Mouse (Mus musculus): Measurements from ENCODE around the gene Stx6. TPM values are rescaled to one million over a fixed set of nuclear protein-coding genes. Genes with fewer than 3 reads are reported as not detected.

Stx6 gene
- polyA plus RNA-seq, 1 experiment from 2014 or later: 99.6 TPM

- 82% methylated on average over 4 of the region's 4 CpGs for WGBS
- Histone ChIP-seq H3K4me3 (ENCODE audit: low read depth, low read length) (no peak overlapping the region), H3K36me3 (ENCODE audit: control insufficient read depth, insufficient read depth, low read length) (no peaks in the 10 kb centered on the region), H3K9ac (ENCODE audit: low read depth, low read length) (no peak overlapping the region), H3K27ac (ENCODE audit: low read depth, low read length) (no peak overlapping the region), H3K4me2 (replicated peaks; ENCODE audit: low read depth, low read length) (no peak overlapping the region), H3K9me3 (ENCODE audit: control insufficient read depth, low read length) (no peaks in the 10 kb centered on the region), H3K27me3 (ENCODE audit: control insufficient read depth, insufficient read depth, low read length) (no peaks in the 10 kb centered on the region), H3K4me1 (replicated peaks; ENCODE audit: control insufficient read depth, insufficient read depth, low read length) (peaks cover 5% of the 10 kb centered on the region; the same call in 1 of the 2 replicates)
- ATAC-seq (ENCODE audit: low FRiP score) (no peak), DNase-seq (ENCODE audit: low spot score) (no peak)
These were observed 42.9 kb downstream of the Stx6 start for GRCm38 (mm10) chr1:155201373-155201879.

- Histone ChIP-seq H3K4me2 (replicated peaks; ENCODE audit: low read depth, low read length) (no peak overlapping the region), H3K4me3 (ENCODE audit: low read depth, low read length) (no peak overlapping the region), H3K4me1 (replicated peaks; ENCODE audit: control insufficient read depth, insufficient read depth, low read length) (peaks cover 5% of the 10 kb centered on the region; the same call in 1 of the 2 replicates), H3K27me3 (ENCODE audit: control insufficient read depth, insufficient read depth, low read length) (no peaks in the 10 kb centered on the region), H3K9ac (ENCODE audit: low read depth, low read length) (no peak overlapping the region), H3K36me3 (ENCODE audit: control insufficient read depth, insufficient read depth, low read length) (no peaks in the 10 kb centered on the region), H3K27ac (ENCODE audit: low read depth, low read length) (no peak overlapping the region), H3K9me3 (ENCODE audit: control insufficient read depth, low read length) (no peaks in the 10 kb centered on the region)
- DNase-seq (ENCODE audit: low spot score) (no peak), ATAC-seq (ENCODE audit: low FRiP score) (no peak)
- WGBS: 83% methylated on average over 17 of the region's 17 CpGs
These were observed 43.4 kb downstream of the Stx6 start for GRCm38 (mm10) chr1:155201914-155202313.

- Histone ChIP-seq H3K36me3 (ENCODE audit: control insufficient read depth, insufficient read depth, low read length) (no peaks in the 10 kb centered on the region), H3K4me1 (replicated peaks; ENCODE audit: control insufficient read depth, insufficient read depth, low read length) (peaks cover 5% of the 10 kb centered on the region; the same call in 1 of the 2 replicates), H3K27ac (ENCODE audit: low read depth, low read length) (no peak overlapping the region), H3K4me2 (replicated peaks; ENCODE audit: low read depth, low read length) (no peak overlapping the region), H3K4me3 (ENCODE audit: low read depth, low read length) (no peak overlapping the region), H3K9ac (ENCODE audit: low read depth, low read length) (no peak overlapping the region), H3K27me3 (ENCODE audit: control insufficient read depth, insufficient read depth, low read length) (no peaks in the 10 kb centered on the region), H3K9me3 (ENCODE audit: control insufficient read depth, low read length) (no peaks in the 10 kb centered on the region)
- 86% methylated on average over 5 of the region's 5 CpGs for WGBS
- DNase-seq (ENCODE audit: low spot score): no peak
- ATAC-seq (ENCODE audit: low FRiP score): no peak
These were observed 44.0 kb downstream of the Stx6 start for GRCm38 (mm10) chr1:155202472-155202871.

DNA sequence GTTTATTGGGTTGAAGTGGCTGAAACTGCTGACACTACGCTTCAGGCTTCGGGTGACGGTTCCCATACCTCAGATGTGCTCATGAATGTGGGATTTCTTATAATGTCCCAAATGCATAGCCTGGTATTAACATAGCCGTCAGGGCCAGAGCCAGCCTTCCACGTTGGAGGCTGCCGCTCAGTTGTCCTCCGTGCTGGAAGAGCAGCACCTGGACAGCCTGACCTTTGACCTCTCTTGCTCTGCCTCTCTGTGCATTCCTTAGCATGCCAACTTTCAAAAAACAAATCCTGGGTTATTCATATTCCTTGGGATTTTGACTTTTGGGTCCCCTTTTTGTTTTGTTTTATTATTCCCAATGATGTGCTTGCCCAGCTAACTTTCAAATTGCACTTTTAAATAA lies 44.6 kb downstream of the Stx6 start:
- H3K4me1 ChIP-seq (replicated peaks; ENCODE audit: control insufficient read depth, insufficient read depth, low read length): peaks cover 5% of the 10 kb centered on the region; the same call in 1 of the 2 replicates
- no peak for DNase-seq (ENCODE audit: low spot score)
- H3K27me3 ChIP-seq (ENCODE audit: control insufficient read depth, insufficient read depth, low read length): no peaks in the 10 kb centered on the region
- no peak overlapping the region for H3K27ac ChIP-seq (ENCODE audit: low read depth, low read length)
- WGBS: 79% methylated on average over 7 of the region's 7 CpGs
- no peak overlapping the region for H3K4me3 ChIP-seq (ENCODE audit: low read depth, low read length)
- no peaks in the 10 kb centered on the region for H3K36me3 ChIP-seq (ENCODE audit: control insufficient read depth, insufficient read depth, low read length)
- no peak for ATAC-seq (ENCODE audit: low FRiP score)
- H3K4me2 ChIP-seq (replicated peaks; ENCODE audit: low read depth, low read length): no peak overlapping the region
- H3K9ac ChIP-seq (ENCODE audit: low read depth, low read length): no peak overlapping the region
- no peaks in the 10 kb centered on the region for H3K9me3 ChIP-seq (ENCODE audit: control insufficient read depth, low read length)

DNA sequence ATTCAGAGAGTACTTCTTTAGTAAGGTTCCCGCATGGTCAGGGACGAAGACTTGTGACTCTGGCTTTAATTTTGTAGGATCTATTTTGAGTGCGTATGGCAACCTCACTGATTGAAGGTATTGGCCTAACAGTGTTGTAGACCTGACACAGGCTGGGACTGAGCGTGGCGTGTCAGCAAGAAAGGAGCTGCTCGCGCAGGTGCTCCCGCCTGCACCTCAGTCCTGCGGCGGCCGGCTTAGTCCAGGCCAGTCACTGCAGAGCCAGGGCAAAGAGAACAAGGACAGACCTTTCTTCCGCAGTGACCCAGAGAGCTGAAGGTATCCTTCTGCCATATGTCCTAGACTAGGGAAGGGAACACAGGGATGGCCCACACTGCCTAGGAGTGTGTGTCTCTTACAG lies 45.4 kb downstream of the Stx6 start:
- DNase-seq (ENCODE audit: low spot score) (no peak), ATAC-seq (ENCODE audit: low FRiP score) (peak; percentile 26; the same call in 1 of the 2 replicates)
- WGBS: 90% methylated on average over 12 of the region's 12 CpGs
- Histone ChIP-seq H3K36me3 (ENCODE audit: control insufficient read depth, insufficient read depth, low read length) (no peaks in the 10 kb centered on the region), H3K4me3 (ENCODE audit: low read depth, low read length) (no peak overlapping the region), H3K9ac (ENCODE audit: low read depth, low read length) (no peak overlapping the region), H3K27ac (ENCODE audit: low read depth, low read length) (peak overlapping the region; percentile 27; the same call in 1 of the 2 replicates), H3K4me2 (replicated peaks; ENCODE audit: low read depth, low read length) (no peak overlapping the region), H3K4me1 (replicated peaks; ENCODE audit: control insufficient read depth, insufficient read depth, low read length) (peaks cover 5% of the 10 kb centered on the region; the same call in 1 of the 2 replicates), H3K9me3 (ENCODE audit: control insufficient read depth, low read length) (no peaks in the 10 kb centered on the region), H3K27me3 (ENCODE audit: control insufficient read depth, insufficient read depth, low read length) (no peaks in the 10 kb centered on the region)

DNA sequence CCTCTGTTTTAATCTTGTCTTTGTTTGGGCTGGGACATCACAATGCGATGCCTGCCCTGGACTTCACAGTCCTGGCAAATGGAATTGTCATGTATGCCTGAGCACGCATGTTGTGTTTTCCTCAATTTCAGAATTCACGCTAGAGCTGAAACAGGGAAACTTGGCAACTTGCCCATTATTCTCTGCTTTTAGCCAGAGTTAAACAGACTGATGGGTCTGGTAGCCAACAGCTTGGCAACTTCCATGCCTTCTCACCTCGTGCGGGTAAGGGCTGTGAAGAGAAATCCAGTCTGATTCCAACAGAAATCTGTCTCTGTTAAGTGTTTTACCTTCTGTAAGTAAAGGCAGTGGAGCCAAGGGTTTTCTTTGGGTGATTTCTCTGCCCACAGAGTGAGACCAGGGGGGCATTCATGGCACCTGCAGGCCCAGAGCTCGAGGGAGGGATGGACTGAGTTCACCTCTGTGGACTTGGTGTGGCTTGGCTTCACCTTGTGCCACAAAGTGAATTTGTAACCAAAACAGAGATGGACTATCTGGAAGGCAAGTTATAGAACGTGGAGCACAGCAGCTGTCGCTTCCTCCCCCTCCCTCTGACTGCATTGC lies 46.1 kb downstream of the Stx6 start:
- Histone ChIP-seq H3K27me3 (ENCODE audit: control insufficient read depth, insufficient read depth, low read length) (no peaks in the 10 kb centered on the region), H3K9ac (ENCODE audit: low read depth, low read length) (no peak overlapping the region), H3K9me3 (ENCODE audit: control insufficient read depth, low read length) (no peaks in the 10 kb centered on the region), H3K27ac (ENCODE audit: low read depth, low read length) (no peak overlapping the region), H3K4me3 (ENCODE audit: low read depth, low read length) (no peak overlapping the region), H3K4me2 (replicated peaks; ENCODE audit: low read depth, low read length) (no peak overlapping the region), H3K4me1 (replicated peaks; ENCODE audit: control insufficient read depth, insufficient read depth, low read length) (0 out of 2 replicates have a peak, but pooled peaks cover 5% of the 10 kb centered on the region), H3K36me3 (ENCODE audit: control insufficient read depth, insufficient read depth, low read length) (no peaks in the 10 kb centered on the region)
- WGBS: 91% methylated on average over 8 of the region's 8 CpGs
- DNase-seq (ENCODE audit: low spot score) (no peak), ATAC-seq (ENCODE audit: low FRiP score) (no peak)

- H3K27me3 ChIP-seq (ENCODE audit: control insufficient read depth, insufficient read depth, low read length): no peaks in the 10 kb centered on the region
- no peak overlapping the region for H3K4me3 ChIP-seq (ENCODE audit: low read depth, low read length)
- no peaks in the 10 kb centered on the region for H3K36me3 ChIP-seq (ENCODE audit: control insufficient read depth, insufficient read depth, low read length)
- DNase-seq (ENCODE audit: low spot score) (no peak), ATAC-seq (ENCODE audit: low FRiP score) (no peak)
- H3K9me3 ChIP-seq (ENCODE audit: control insufficient read depth, low read length): no peaks in the 10 kb centered on the region
- H3K4me2 ChIP-seq (replicated peaks; ENCODE audit: low read depth, low read length): no peak overlapping the region
- no peak overlapping the region for H3K9ac ChIP-seq (ENCODE audit: low read depth, low read length)
- 67% methylated on average over 7 of the region's 7 CpGs for WGBS
- H3K27ac ChIP-seq (ENCODE audit: low read depth, low read length): no peak overlapping the region
- 0 out of 2 replicates have a peak, but pooled peaks cover 5% of the 10 kb centered on the region for H3K4me1 ChIP-seq (replicated peaks; ENCODE audit: control insufficient read depth, insufficient read depth, low read length)
These were observed 46.8 kb downstream of the Stx6 start for GRCm38 (mm10) chr1:155205311-155205710.

GRCm38 (mm10) chr1:155205822-155206660 lies 47.5 kb downstream of the Stx6 start:
- Histone ChIP-seq H3K4me1 (replicated peaks; ENCODE audit: control insufficient read depth, insufficient read depth, low read length) (0 out of 2 replicates have a peak, but pooled peaks cover 6% of the 10 kb centered on the region), H3K27ac (ENCODE audit: low read depth, low read length) (no peak overlapping the region), H3K27me3 (ENCODE audit: control insufficient read depth, insufficient read depth, low read length) (no peaks in the 10 kb centered on the region), H3K4me3 (ENCODE audit: low read depth, low read length) (no peak overlapping the region), H3K4me2 (replicated peaks; ENCODE audit: low read depth, low read length) (no peak overlapping the region), H3K9ac (ENCODE audit: low read depth, low read length) (no peak overlapping the region), H3K36me3 (ENCODE audit: control insufficient read depth, insufficient read depth, low read length) (no peaks in the 10 kb centered on the region), H3K9me3 (ENCODE audit: control insufficient read depth, low read length) (no peaks in the 10 kb centered on the region)
- DNase-seq (ENCODE audit: low spot score): no peak
- 78% methylated on average over 19 of the region's 19 CpGs for WGBS
- no peak for ATAC-seq (ENCODE audit: low FRiP score)
